Mouse (Mus musculus) MEL (cell line): ENCODE data around the gene Exoc5. TPM values are rescaled to one million over a fixed set of nuclear protein-coding genes. Genes with fewer than 3 reads are reported as not detected.
A peak's percentile ranks its signal among the peaks of the same experiment; 100 is the strongest.

Source experiments
- DNase-seq: peaks from one replicate; pipeline ENCODE4 v3.0.0; 2011; ENCODE audit warnings: low read depth, low spot score
- H3K27ac ChIP-seq: 2 replicates; pipeline ENCODE4 v1.5.1; 2012; ENCODE audit warnings: low read depth, mild to moderate bottlenecking, control low read depth, low read length, moderate library complexity; ENCODE audit not compliant: control insufficient read depth
- H3K27me3 ChIP-seq, 2 experiments: fragments of 150-350 bp in 1 of 2; sonication (generic) in 1 of 2; 2 replicates each; pipeline ENCODE4 v1.6.1; 2012; ENCODE audit warnings: low read length in 2 of 2, mild to moderate bottlenecking in 2 of 2, improper control_type of control experiment in 1 of 2, moderate library complexity in 1 of 2; ENCODE audit not compliant: insufficient read depth in 2 of 2, control insufficient read depth in 1 of 2
- H3K36me3 ChIP-seq, 2 experiments: 2 replicates each; pipeline ENCODE4 v1.6.1; 2012 to 2014; ENCODE audit warnings: low read length in 2 of 2, improper control_type of control experiment in 1 of 2, inconsistent platforms in 1 of 2, mild to moderate bottlenecking in 1 of 2; ENCODE audit not compliant: insufficient read depth in 2 of 2, control insufficient read depth in 1 of 2
- H3K4me1 ChIP-seq, 2 experiments: fragments of 150-350 bp in 1 of 2; sonication (generic) in 1 of 2; 2 replicates each; pipeline ENCODE4 v1.6.1; 2012; ENCODE audit warnings: low read length in 2 of 2, improper control_type of control experiment in 1 of 2, mild to moderate bottlenecking in 1 of 2; ENCODE audit not compliant: insufficient read depth in 2 of 2, control insufficient read depth in 1 of 2
- H3K4me3 ChIP-seq, 2 experiments: fragments of 150-350 bp in 1 of 2; sonication (generic) in 1 of 2; 2 replicates each; pipeline ENCODE4 v1.5.1; 2012; ENCODE audit warnings: low read depth in 2 of 2, low read length in 2 of 2, mild to moderate bottlenecking in 2 of 2, moderate library complexity in 2 of 2, control low read depth in 1 of 2, improper control_type of control experiment in 1 of 2; ENCODE audit not compliant: control insufficient read depth in 1 of 2, insufficient read depth in 1 of 2
- H3K79me2 ChIP-seq: 2 replicates; pipeline ENCODE4 v1.6.1; 2012; ENCODE audit warnings: mild to moderate bottlenecking, low read length, moderate library complexity; ENCODE audit not compliant: control insufficient read depth, poor library complexity, insufficient read depth
- H3K9ac ChIP-seq: 2 replicates; pipeline ENCODE4 v1.6.1; 2012; ENCODE audit warnings: low read depth, mild to moderate bottlenecking, control low read depth, low read length, moderate library complexity; ENCODE audit not compliant: control insufficient read depth, poor library complexity, severe bottlenecking
- H3K9me3 ChIP-seq: fragments of 150-350 bp; sonication (generic); replicated peaks from 2 replicates; pipeline ENCODE4 v1.6.1; 2012; ENCODE audit warnings: mild to moderate bottlenecking, low read length, improper control_type of control experiment, moderate library complexity; ENCODE audit not compliant: insufficient read depth
- CHD1 ChIP-seq: IDR thresholded peaks from 2 replicates; pipeline ENCODE4 v1.6.1; 2012; ENCODE audit warnings: low read depth, mild to moderate bottlenecking, inconsistent platforms, low read length, improper control_type of control experiment
- CTCF ChIP-seq, 3 experiments: IDR thresholded peaks in 2 of 3; conservative IDR thresholded peaks in 1 of 3; 2 replicates each; pipeline ENCODE4 v1.5.1; 2011 to 2012; ENCODE audit warnings: low read length in 3 of 3, low read depth in 2 of 3, mild to moderate bottlenecking in 2 of 3, improper control_type of control experiment in 1 of 3, inconsistent platforms in 1 of 3, mixed read lengths in 1 of 3, moderate library complexity in 1 of 3; ENCODE audit not compliant: control insufficient read depth in 1 of 3, insufficient read depth in 1 of 3, poor library complexity in 1 of 3, severe bottlenecking in 1 of 3
- EP300 ChIP-seq, 2 experiments: IDR thresholded peaks; 2 replicates each; pipeline ENCODE4 v1.6.1; 2011; ENCODE audit warnings: improper control_type of control experiment in 2 of 2, low read length in 2 of 2, low read depth in 1 of 2, mild to moderate bottlenecking in 1 of 2
- ETS1 ChIP-seq: IDR thresholded peaks from 2 replicates; pipeline ENCODE4 v1.6.1; 2012; ENCODE audit warnings: low read depth, mild to moderate bottlenecking, inconsistent platforms, low read length, improper control_type of control experiment, moderate library complexity
- JUND ChIP-seq: IDR thresholded peaks from 2 replicates; pipeline ENCODE4 v1.6.1; 2011; ENCODE audit warnings: low read depth, mild to moderate bottlenecking, improper control_type of control experiment, low read length
- MAX ChIP-seq: IDR thresholded peaks from 2 replicates; pipeline ENCODE4 v1.6.1; 2011; ENCODE audit warnings: low read length, improper control_type of control experiment
- MXI1 ChIP-seq: IDR thresholded peaks from 2 replicates; pipeline ENCODE4 v1.6.1; 2011; ENCODE audit warnings: mild to moderate bottlenecking, low read depth, low read length, improper control_type of control experiment
- MYB ChIP-seq: IDR thresholded peaks from 2 replicates; pipeline ENCODE4 v1.6.1; 2011; ENCODE audit warnings: mild to moderate bottlenecking, low read depth, low read length, improper control_type of control experiment
- NELFE ChIP-seq: IDR thresholded peaks from 2 replicates; pipeline ENCODE4 v1.6.1; 2011; ENCODE audit warnings: low read depth, low read length, improper control_type of control experiment
- NRF1 ChIP-seq: IDR thresholded peaks from 2 replicates; pipeline ENCODE4 v1.6.1; 2014; ENCODE audit warnings: low read depth, mild to moderate bottlenecking, inconsistent platforms, low read length, improper control_type of control experiment, moderate library complexity; ENCODE audit not compliant: poor library complexity, insufficient read depth, severe bottlenecking
- POLR2AphosphoS5 ChIP-seq: IDR thresholded peaks from 2 replicates; pipeline ENCODE4 v1.6.1; 2012; ENCODE audit warnings: low read depth, borderline replicate concordance, mild to moderate bottlenecking, inconsistent platforms, low read length, moderate library complexity, mixed read lengths
- RAD21 ChIP-seq: IDR thresholded peaks from 2 replicates; pipeline ENCODE4 v1.6.1; 2011; ENCODE audit warnings: mild to moderate bottlenecking, low read depth, low read length, improper control_type of control experiment
- SMC3 ChIP-seq: IDR thresholded peaks from 2 replicates; pipeline ENCODE4 v1.6.1; 2011; ENCODE audit warnings: low read depth, low read length, improper control_type of control experiment
- TBP ChIP-seq: IDR thresholded peaks from 2 replicates; pipeline ENCODE4 v1.8.0; 2011; ENCODE audit warnings: low read depth, low read length, improper control_type of control experiment
- ZC3H11A ChIP-seq: IDR thresholded peaks from 2 replicates; pipeline ENCODE4 v1.6.1; 2012; ENCODE audit warnings: low read depth, mild to moderate bottlenecking, inconsistent platforms, low read length, improper control_type of control experiment
- ZMIZ1 ChIP-seq: IDR thresholded peaks from 2 replicates; pipeline ENCODE4 v1.6.1; 2012; ENCODE audit warnings: low read depth, mild to moderate bottlenecking, inconsistent platforms, low read length, improper control_type of control experiment, moderate library complexity
- polyA plus RNA-seq, 2 experiments: library from polyadenylated mRNA; stranded (reverse) in 1 of 2; unstranded in 1 of 2; fragments of >175 nt in 1 of 2; fragments of >200 nt in 1 of 2; gene quantifications; 2 replicates each; pipeline versions ENCODE4 v1.2.1 to v1.2.4; 2012; ENCODE audit warnings: low replicate concordance in 2 of 2, low read depth in 1 of 2; ENCODE audit not compliant: insufficient read length in 2 of 2, insufficient read depth in 1 of 2, missing spikeins in 1 of 2
- total RNA-seq: library from RNA; depleted of rRNA; stranded (reverse); fragments of 300-350 nt; gene quantifications from 2 replicates; pipeline ENCODE4 v1.2.3, GENCODE M21; 2012; rRNA removed

The Exoc5 gene
- total and polyA plus RNA-seq, 3 experiments = 23.0 to 56.4 (median 34.9) TPM

GRCm38 (mm10) chr14:48971546-48971945 is 94.9 kb downstream of the Exoc5 start:
- no peak overlapping the region for H3K4me3 ChIP-seq
- no peaks in the 10 kb centered on the region for H3K79me2 ChIP-seq
- H3K36me3 ChIP-seq = no peaks in the 10 kb centered on the region
- no peaks in the 10 kb centered on the region for H3K9me3 ChIP-seq
- H3K4me1 ChIP-seq = no peaks in the 10 kb centered on the region
- no peak for TF ChIP-seq POLR2AphosphoS5
- TF ChIP-seq EP300 (IDR thresholded peaks at IDR 0.05; ENCODE audit: low read depth in 1 of 2, low read length in 2 of 2) = no peak
- no peak for TF ChIP-seq CTCF (IDR thresholded peaks at IDR 0.05 in 2 of 3, conservative IDR thresholded peaks at IDR 0.05 in 1 of 3; ENCODE audit: control insufficient read depth in 1 of 3, insufficient read depth in 1 of 3, low read depth in 2 of 3, low read length in 3 of 3, poor library complexity in 1 of 3, severe bottlenecking in 1 of 3)
- TF ChIP-seq JUND = no peak
- no peak for TF ChIP-seq RAD21
- TF ChIP-seq TBP = no peak
- no peak for TF ChIP-seq CHD1
- no peak for TF ChIP-seq ZMIZ1
- TF ChIP-seq MYB = no peak
- no peak for TF ChIP-seq NRF1
- TF ChIP-seq ETS1 = no peak
- no peak overlapping the region for H3K9ac ChIP-seq
- no peaks in the 10 kb centered on the region for H3K27me3 ChIP-seq
- H3K27ac ChIP-seq = no peak overlapping the region
- no peak for DNase-seq

- Histone ChIP-seq H3K4me3 (no peak overlapping the region), H3K9me3 (no peaks in the 10 kb centered on the region), H3K4me1 (no peaks in the 10 kb centered on the region), H3K9ac (no peak overlapping the region), H3K79me2 (no peaks in the 10 kb centered on the region), H3K27me3 (peaks cover 0 to 2% of the 10 kb centered on the region in 2 experiments; a peak in 2 of 4 replicates), H3K36me3 (no peaks in the 10 kb centered on the region), H3K27ac (no peak overlapping the region)
- TF ChIP-seq NELFE (no peak), CHD1 (no peak), SMC3 (peak; percentile 54), MAX (no peak), MXI1 (no peak), CTCF (IDR thresholded peaks at IDR 0.05 in 2 of 3, conservative IDR thresholded peaks at IDR 0.05 in 1 of 3; ENCODE audit: control insufficient read depth in 1 of 3, insufficient read depth in 1 of 3, low read depth in 2 of 3, low read length in 3 of 3, poor library complexity in 1 of 3, severe bottlenecking in 1 of 3) (peak; percentile 34 to 59 (median 52)), RAD21 (peak; percentile 5), ZC3H11A (0 out of 2 replicates have a peak, but pooled peaks have one; percentile 6), ZMIZ1 (no peak)
- DNase-seq = peak; percentile 11
Observed at GRCm38 (mm10) chr14:48968670-48969069, 97.8 kb downstream of the Exoc5 start.

Other genes starting within 250 kb of the Exoc5 start
- gene Ap5m1, start 556 bp downstream of the Exoc5 start, total RNA-seq = 15.1 and 15.4 TPM in 2 replicates
- 10 to 100 TPM in 1 of 2 experiments, not detected in 1; 13.7 TPM for gene Ap5m1, start 556 bp downstream of the Exoc5 start, polyA plus RNA-seq
- gene Naa30, start 105.6 kb upstream of the Exoc5 start, total RNA-seq = 15.9 and 16.4 TPM in 2 replicates
- 10 to 100 TPM; 18.7 to 32.6 TPM for gene Naa30, start 105.6 kb upstream of the Exoc5 start, polyA plus RNA-seq
- gene ccdc198, start 178.8 kb upstream of the Exoc5 start, total RNA-seq = not detected in 2 replicates
- not detected for gene ccdc198, start 178.8 kb upstream of the Exoc5 start, polyA plus RNA-seq